Mouse (Mus musculus) stomach, embryonic 15.5 days (tissue): ENCODE results near the gene Rhou. TPM values are rescaled to one million over a fixed set of nuclear protein-coding genes. Genes with fewer than 3 reads are reported as not detected.
"Not testable (repeated sequence)": the region's sequence is repeated elsewhere in the genome, so short reads cannot be mapped to it uniquely, and the experiment has no call there.

Experiments used
- ATAC-seq: fragments of 200-750 bp; cut with Nextera tagmentation; 2 replicates; pipeline ENCODE4 v1.8.0; 2017; ENCODE audit warnings: low read depth, moderate number of reproducible peaks, moderate TSS enrichment; ENCODE audit not compliant: insufficient read depth, low FRiP score
- H3K27ac ChIP-seq: fragments of 300-500 bp; sonication (generic); 2 replicates; pipeline ENCODE4 v1.5.1; 2015; ENCODE audit warnings: mild to moderate bottlenecking, inconsistent platforms
- H3K27me3 ChIP-seq: fragments of 300-500 bp; sonication (generic); replicated peaks from 2 replicates; pipeline ENCODE4 v1.6.1; 2015; ENCODE audit warnings: inconsistent platforms
- H3K36me3 ChIP-seq: fragments of 300-500 bp; sonication (generic); 2 replicates; pipeline ENCODE4 v1.6.1; 2015; ENCODE audit warnings: inconsistent platforms
- H3K4me1 ChIP-seq: fragments of 300-500 bp; sonication (generic); 2 replicates; pipeline ENCODE4 v1.6.1; 2015; ENCODE audit warnings: inconsistent platforms
- H3K4me2 ChIP-seq: fragments of 300-500 bp; sonication (generic); 2 replicates; pipeline ENCODE4 v1.6.1; 2015; ENCODE audit warnings: mild to moderate bottlenecking, inconsistent platforms
- H3K4me3 ChIP-seq: fragments of 300-500 bp; sonication (generic); replicated peaks from 2 replicates; pipeline ENCODE4 v1.5.1; 2015; ENCODE audit warnings: inconsistent platforms
- H3K9ac ChIP-seq: fragments of 300-500 bp; sonication (generic); 2 replicates; pipeline ENCODE4 v1.6.1; 2015; ENCODE audit warnings: inconsistent platforms
- H3K9me3 ChIP-seq: fragments of 300-500 bp; sonication (generic); 2 replicates; pipeline ENCODE4 v1.6.1; 2016; ENCODE audit warnings: inconsistent platforms
- WGBS: fragments of 180-500 bp; shearing (Covaris S2); methylation state at CpG from one replicate; pipeline ENCODE4 v1.1.7; 2015; 5-methylcytosine and 5-hydroxymethylcytosine counted together
- polyA plus RNA-seq: library from polyadenylated mRNA; unstranded; fragments of >200 nt; fragmentation: Nextera tagmentation; extraction: Ambion mirVana; gene quantifications from 2 replicates; pipeline ENCODE4 v1.2.1, GENCODE M21; 2015

Gene Rhou
- 8.9 and 9.6 TPM in 2 replicates for polyA plus RNA-seq

GRCm38 (mm10) chr8:123653308-123653993 is at the start of gene Rhou:
Gene Rhou (plus strand): TSS chr8:123653929.
- Histone ChIP-seq H3K27ac (peak within 1 kb of the TSS; percentile 89), H3K4me1 (peaks cover 27% of the 10 kb centered on the region), H3K9me3 (no peaks in the 10 kb centered on the region), H3K4me3 (peak within 1 kb of the TSS; percentile 81), H3K9ac (peak within 1 kb of the TSS; percentile 81), H3K36me3 (peaks cover under 1% of the 10 kb centered on the region; the same call in 1 of the 2 replicates), H3K4me2 (peak within 1 kb of the TSS; percentile 67), H3K27me3 (no peaks in the 10 kb centered on the region)
- WGBS: under 1% methylated on average over 57 of the region's 58 CpGs
- ATAC-seq: peak; percentile 83

- H3K4me3 ChIP-seq, H3K27ac ChIP-seq: not testable (repeated sequence)
These were observed 41.1 kb upstream of the Rhou start for GRCm38 (mm10) chr8:123612652-123613051.

DNA sequence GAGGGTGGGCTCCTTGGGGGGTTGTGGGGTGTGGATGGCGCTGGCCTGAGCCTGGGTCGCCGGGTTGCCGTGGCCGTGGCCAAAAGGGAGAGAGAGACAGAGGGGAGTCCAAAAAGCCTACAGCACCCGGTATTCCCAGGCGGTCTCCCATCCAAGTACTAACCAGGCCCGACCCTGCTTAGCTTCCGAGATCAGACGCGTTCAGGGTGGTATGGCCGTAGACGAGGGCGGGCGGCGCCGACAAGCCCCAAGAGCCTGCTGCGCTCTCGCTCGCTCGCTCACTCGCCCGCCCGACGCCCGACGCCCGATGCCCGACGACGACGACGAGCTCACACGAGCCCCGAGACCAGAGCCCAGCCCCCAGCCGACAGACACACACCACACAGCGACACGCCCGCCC is 30.2 kb upstream of the Rhou start:
- not testable (repeated sequence) for H3K4me3 ChIP-seq, H3K4me1 ChIP-seq, H3K27ac ChIP-seq, H3K9ac ChIP-seq, H3K36me3 ChIP-seq, H3K4me2 ChIP-seq, ATAC-seq, H3K9me3 ChIP-seq
- H3K27me3 ChIP-seq: peaks cover 15% of the 10 kb centered on the region
- no CpG with 5 or more reads among the region's 39 CpGs for WGBS

More at GRCm38 (mm10) chr8:123612652-123613051, 41.1 kb upstream of the Rhou start:
- H3K4me1 ChIP-seq, H3K9ac ChIP-seq, H3K4me2 ChIP-seq, ATAC-seq, H3K36me3 ChIP-seq, H3K9me3 ChIP-seq, H3K27me3 ChIP-seq: not testable (repeated sequence)
- 80% methylated on average over 1 of the region's 5 CpGs for WGBS

- peaks cover 17% of the 10 kb centered on the region for H3K27me3 ChIP-seq
- no peak for ATAC-seq
- WGBS: 56% methylated on average over 5 of the region's 5 CpGs
- no peaks in the 10 kb centered on the region for H3K9me3 ChIP-seq
- no peak overlapping the region for H3K9ac ChIP-seq
- H3K4me2 ChIP-seq: no peak overlapping the region
- peaks cover 8% of the 10 kb centered on the region for H3K4me1 ChIP-seq
- no peak overlapping the region for H3K4me3 ChIP-seq
- no peak overlapping the region for H3K27ac ChIP-seq
- no peaks in the 10 kb centered on the region for H3K36me3 ChIP-seq
These were observed 29.5 kb upstream of the Rhou start for GRCm38 (mm10) chr8:123624274-123624673.

- H3K4me2 ChIP-seq: no peak overlapping the region
- H3K27ac ChIP-seq: no peak overlapping the region
- ATAC-seq: no peak
- H3K4me1 ChIP-seq: peaks cover 10% of the 10 kb centered on the region
- no peaks in the 10 kb centered on the region for H3K9me3 ChIP-seq
- H3K4me3 ChIP-seq: no peak overlapping the region
- H3K9ac ChIP-seq: no peak overlapping the region
- 54% methylated on average over 1 of the region's 1 CpGs for WGBS
- H3K36me3 ChIP-seq: no peaks in the 10 kb centered on the region
- peaks cover 21% of the 10 kb centered on the region for H3K27me3 ChIP-seq
These were observed 29.0 kb upstream of the Rhou start for GRCm38 (mm10) chr8:123624702-123625101.

- Histone ChIP-seq H3K4me1 (peaks cover 10% of the 10 kb centered on the region), H3K27me3 (peaks cover 21% of the 10 kb centered on the region), H3K4me2 (no peak overlapping the region), H3K9me3 (no peaks in the 10 kb centered on the region), H3K4me3 (no peak overlapping the region), H3K36me3 (no peaks in the 10 kb centered on the region), H3K9ac (no peak overlapping the region), H3K27ac (no peak overlapping the region)
- ATAC-seq: no peak
- WGBS: 32% methylated on average over 2 of the region's 2 CpGs
These were observed 28.0 kb upstream of the Rhou start for GRCm38 (mm10) chr8:123625717-123626116.

- no peak overlapping the region for H3K4me2 ChIP-seq
- peaks cover 21% of the 10 kb centered on the region for H3K27me3 ChIP-seq
- no peak overlapping the region for H3K9ac ChIP-seq
- H3K4me3 ChIP-seq: no peak overlapping the region
- 60% methylated on average over 6 of the region's 6 CpGs for WGBS
- 0 out of 2 replicates have a peak, but pooled peaks have one; percentile 5 for ATAC-seq
- H3K36me3 ChIP-seq: no peaks in the 10 kb centered on the region
- H3K4me1 ChIP-seq: peaks cover 10% of the 10 kb centered on the region
- H3K9me3 ChIP-seq: no peaks in the 10 kb centered on the region
- no peak overlapping the region for H3K27ac ChIP-seq
These were observed 26.1 kb upstream of the Rhou start for GRCm38 (mm10) chr8:123627410-123628147.

DNA sequence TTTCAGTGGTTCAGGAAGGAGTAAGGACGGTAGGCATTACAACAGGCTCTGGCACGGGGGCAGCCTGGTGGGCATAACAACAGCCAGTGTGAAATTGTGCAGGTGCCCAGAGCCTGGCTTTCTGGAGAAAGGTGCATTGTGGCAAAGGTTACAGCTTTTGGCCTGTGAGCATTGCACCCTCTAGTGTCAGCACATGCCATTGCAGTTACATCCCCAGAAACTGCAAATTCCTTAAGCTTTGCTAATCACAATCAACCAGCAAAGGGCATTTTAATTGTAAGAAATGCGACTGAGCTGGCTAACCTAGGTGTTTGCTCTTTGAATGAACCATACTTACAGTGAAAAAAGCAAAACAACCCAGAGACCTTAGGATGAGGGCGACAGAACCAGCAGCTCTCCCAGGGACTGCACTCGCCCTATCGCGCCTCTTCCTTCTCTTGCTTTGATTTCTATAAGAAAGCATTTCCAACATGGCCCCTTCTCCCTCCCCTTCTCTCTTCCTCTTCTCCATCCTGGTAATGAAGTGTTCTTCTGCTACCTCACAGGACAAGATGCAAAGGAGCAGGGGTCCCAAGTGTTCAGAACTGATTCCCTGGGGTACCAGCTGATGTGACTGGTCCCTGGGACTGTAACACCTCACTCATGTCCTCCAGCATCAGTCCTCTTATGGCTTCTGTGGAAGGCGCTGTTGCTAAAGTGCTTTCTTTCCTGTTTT is 25.3 kb upstream of the Rhou start:
- H3K4me1 ChIP-seq: peaks cover 10% of the 10 kb centered on the region
- WGBS: 3% methylated on average over 8 of the region's 8 CpGs
- peak overlapping the region; percentile 30 for H3K4me3 ChIP-seq
- H3K27ac ChIP-seq: no peak overlapping the region
- no peaks in the 10 kb centered on the region for H3K9me3 ChIP-seq
- peak overlapping the region; percentile 67 for H3K4me2 ChIP-seq
- H3K36me3 ChIP-seq: no peaks in the 10 kb centered on the region
- ATAC-seq: peak; percentile 21; the same call in 1 of the 2 replicates
- H3K9ac ChIP-seq: no peak overlapping the region
- H3K27me3 ChIP-seq: peaks cover 21% of the 10 kb centered on the region

- Histone ChIP-seq H3K9me3 (no peaks in the 10 kb centered on the region), H3K27me3 (peaks cover 20% of the 10 kb centered on the region), H3K27ac (no peak overlapping the region), H3K9ac (no peak overlapping the region), H3K4me2 (peak overlapping the region; percentile 67), H3K4me1 (peaks cover 10% of the 10 kb centered on the region), H3K4me3 (peak overlapping the region; percentile 30), H3K36me3 (no peaks in the 10 kb centered on the region)
- peak; percentile 20; the same call in 1 of the 2 replicates for ATAC-seq
- 11% methylated on average over 19 of the region's 19 CpGs for WGBS
These were observed 24.6 kb upstream of the Rhou start for GRCm38 (mm10) chr8:123628968-123629755.

DNA sequence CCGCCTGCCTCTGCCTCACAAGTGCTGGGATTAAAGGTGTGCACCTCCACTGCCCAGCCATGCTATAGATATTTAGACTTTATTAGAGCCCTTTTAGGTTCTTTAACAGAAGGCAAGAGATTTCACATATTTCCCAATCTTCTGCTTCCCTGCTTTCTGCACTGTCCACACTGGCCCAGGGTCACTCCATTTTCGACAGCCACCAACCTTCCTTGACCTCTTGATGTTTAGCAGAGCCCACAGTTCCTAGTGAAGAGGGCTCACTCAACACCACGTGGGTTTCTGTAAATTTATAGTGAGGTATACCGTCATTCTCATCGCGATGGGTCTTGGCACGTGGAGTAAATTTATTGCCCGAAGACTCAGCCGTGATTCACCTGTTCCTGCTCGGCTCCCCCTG is 23.7 kb upstream of the Rhou start:
- peaks cover 11% of the 10 kb centered on the region for H3K27me3 ChIP-seq
- H3K36me3 ChIP-seq: no peaks in the 10 kb centered on the region
- no peak overlapping the region for H3K9ac ChIP-seq
- no peak overlapping the region for H3K27ac ChIP-seq
- no peaks in the 10 kb centered on the region for H3K9me3 ChIP-seq
- H3K4me1 ChIP-seq: peaks cover 10% of the 10 kb centered on the region
- H3K4me2 ChIP-seq: peak overlapping the region; percentile 43
- 36% methylated on average over 10 of the region's 10 CpGs for WGBS
- no peak overlapping the region for H3K4me3 ChIP-seq
- no peak for ATAC-seq

GRCm38 (mm10) chr8:123630841-123631251 is 22.9 kb upstream of the Rhou start:
- WGBS: 23% methylated on average over 12 of the region's 12 CpGs

More at GRCm38 (mm10) chr8:123630841-123631251, 22.9 kb upstream of the Rhou start:
- Histone ChIP-seq H3K4me1 (peaks cover 10% of the 10 kb centered on the region), H3K27ac (no peak overlapping the region), H3K4me2 (peak overlapping the region; percentile 43), H3K27me3 (peaks cover 7% of the 10 kb centered on the region), H3K4me3 (peak overlapping the region; percentile 19; the same call in 1 of the 2 replicates), H3K36me3 (no peaks in the 10 kb centered on the region), H3K9me3 (no peaks in the 10 kb centered on the region), H3K9ac (no peak overlapping the region)
- no peak for ATAC-seq
